Mouse (Mus musculus) thymus, postnatal 25 days (tissue): ENCODE data around the gene Vgll2.

Source experiments
- DNase-seq: peaks from one replicate; pipeline ENCODE4 v3.0.0; 2022

The Vgll2 gene

GRCm38 (mm10) chr10:52022413-52023212, at the start of gene Vgll2:
Gene Vgll2, plus strand, starts transcription at chr10:52022502.
- no peak for DNase-seq

GRCm38 (mm10) chr10:51975137-51975536, 47.2 kb upstream of the Vgll2 start:
- no peak for DNase-seq

GRCm38 (mm10) chr10:51975587-51975986, 46.7 kb upstream of the Vgll2 start:
- no peak for DNase-seq

GRCm38 (mm10) chr10:51981651-51982050, 40.7 kb upstream of the Vgll2 start:
- DNase-seq, result no peak

GRCm38 (mm10) chr10:51982395-51982794, 39.9 kb upstream of the Vgll2 start:
- DNase-seq, result no peak

- no peak for DNase-seq
These were observed 3.8 kb upstream of the Vgll2 start for GRCm38 (mm10) chr10:52018471-52018870.

DNA sequence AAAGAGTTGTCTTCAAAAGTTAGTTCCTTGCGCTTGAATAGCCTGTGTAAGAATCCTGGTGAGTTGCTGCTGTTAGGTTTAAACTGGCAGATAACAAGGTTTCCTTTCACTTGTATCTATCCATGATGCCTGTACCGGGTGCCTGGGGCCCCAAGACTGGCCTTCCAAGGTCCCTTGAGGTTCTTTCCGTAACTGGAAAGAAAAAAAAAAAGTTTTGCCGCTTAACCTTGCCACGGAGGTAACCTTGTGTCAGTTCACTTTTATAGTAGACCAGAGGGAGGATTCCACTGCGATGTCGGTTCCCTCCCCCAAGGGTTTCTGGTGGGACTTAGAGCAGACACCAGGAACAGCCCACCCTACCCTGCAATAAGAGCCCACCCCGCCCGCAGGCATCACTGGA, 1.1 kb upstream of the Vgll2 start:
- DNase-seq, result no peak

DNA sequence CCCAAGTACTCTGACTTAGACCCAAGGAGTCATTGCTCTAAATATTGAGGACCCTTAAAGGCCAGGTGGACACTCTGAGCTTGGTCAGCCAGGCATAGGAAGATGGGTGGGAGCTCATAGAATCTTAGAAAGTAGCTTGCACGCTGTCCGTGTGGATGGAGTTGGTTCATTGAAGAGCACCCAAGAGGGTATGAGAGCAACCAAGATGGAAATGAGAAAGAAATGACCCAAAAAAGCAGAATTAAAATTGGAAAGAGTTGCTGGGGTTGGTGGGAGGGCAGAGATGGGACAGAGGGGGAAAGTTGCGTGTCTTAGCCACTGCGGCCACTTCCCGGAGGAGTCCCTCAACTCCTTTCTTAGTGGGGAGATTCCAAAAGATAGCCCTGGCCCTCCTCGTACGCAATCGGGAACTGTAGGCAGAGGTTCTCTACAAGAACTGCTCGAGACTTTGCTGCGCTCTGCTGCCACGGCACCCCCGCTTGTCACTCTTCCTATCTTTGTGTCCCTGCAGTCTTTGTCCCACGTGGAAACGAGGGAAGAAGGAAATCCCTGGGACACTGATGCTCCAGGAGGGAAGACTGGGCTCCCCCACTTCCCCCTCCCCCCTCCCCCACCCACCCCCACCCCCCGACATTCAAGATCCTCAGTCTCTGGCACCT, 437 bp upstream of the Vgll2 start:
- no peak for DNase-seq

- DNase-seq, result no peak
These were observed 1.1 kb downstream of the Vgll2 start for GRCm38 (mm10) chr10:52023213-52024052.

DNA sequence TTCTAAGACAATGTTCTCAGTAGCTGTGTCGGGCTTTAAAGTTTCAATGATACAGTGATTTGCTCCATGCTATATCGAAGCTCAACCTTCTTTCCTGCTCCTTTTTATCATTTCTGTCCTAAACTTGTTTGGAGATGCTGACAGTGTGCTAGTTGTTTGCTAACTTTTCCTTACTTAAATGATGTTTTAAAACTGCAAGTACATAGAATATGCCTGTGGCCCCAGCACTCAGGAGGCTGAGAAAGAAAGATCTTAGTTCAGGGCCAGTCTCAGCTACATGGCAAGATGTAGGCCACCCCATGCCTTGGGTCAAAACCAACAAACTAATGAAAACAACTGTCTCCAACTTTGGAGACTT, 1.7 kb downstream of the Vgll2 start:
- DNase-seq, result no peak

DNA sequence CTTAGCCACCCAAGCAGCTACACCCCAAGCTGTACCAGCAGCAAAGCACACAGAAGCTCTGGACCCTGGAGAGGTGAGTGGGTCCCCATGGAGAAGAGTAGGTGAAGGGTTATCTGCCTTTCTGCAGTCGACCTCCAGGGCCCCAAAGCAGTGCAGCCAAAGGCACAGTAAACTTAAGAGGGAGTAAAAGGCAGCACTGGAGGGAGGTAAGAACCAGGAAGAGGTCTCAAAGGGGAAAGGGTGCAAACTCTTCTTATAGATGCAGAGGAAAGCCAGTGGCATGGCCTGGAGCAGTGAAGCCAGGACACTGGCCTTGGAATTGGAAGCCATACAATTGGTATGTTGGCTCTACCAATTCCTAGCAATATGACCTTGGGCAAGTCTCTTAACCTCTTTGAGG, 3.0 kb downstream of the Vgll2 start:
- no peak for DNase-seq

- DNase-seq, result no peak
These were observed 3.5 kb downstream of the Vgll2 start for GRCm38 (mm10) chr10:52025821-52026220.

GRCm38 (mm10) chr10:52027161-52028035, 5.1 kb downstream of the Vgll2 start:
- no peak for DNase-seq

DNA sequence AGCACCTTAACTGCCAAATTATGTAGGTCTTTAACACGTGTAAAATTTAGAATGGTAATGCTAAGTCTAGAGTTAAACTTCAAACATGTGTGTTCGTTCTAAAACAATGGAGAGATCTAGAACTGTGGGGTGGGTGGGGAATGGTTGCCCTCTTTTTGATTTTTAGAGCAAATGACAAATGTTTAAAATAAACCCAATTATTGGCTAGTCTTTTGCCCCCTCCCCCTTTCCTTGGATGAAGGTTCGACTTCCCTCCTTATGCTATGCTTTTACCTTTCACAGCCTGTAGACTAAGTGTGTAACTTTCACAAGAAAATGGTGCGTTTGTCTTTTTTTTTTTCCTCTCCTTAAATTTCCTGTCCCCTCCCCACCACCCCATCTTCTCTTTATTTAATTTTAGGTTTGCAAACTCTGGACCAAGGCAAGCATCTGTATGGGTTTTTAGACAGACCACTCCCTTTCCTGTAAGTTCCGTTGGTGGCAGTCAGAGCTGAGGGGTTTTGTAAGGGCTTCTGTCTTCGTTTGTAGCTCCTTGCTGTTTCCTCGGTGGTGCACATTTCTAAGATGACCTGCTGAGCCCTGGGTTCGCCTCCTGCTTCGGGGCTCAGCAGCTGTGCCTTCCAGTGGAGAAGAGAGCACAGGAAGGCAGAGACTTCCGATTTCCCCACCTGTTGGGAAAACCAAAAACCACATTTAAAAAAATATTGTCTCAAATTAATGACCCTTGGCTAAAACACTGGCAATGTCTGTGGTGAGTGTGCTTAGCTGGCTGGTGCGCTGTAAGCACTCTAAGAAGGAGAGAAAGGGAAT, 6.5 kb downstream of the Vgll2 start:
- DNase-seq, result no peak

DNA sequence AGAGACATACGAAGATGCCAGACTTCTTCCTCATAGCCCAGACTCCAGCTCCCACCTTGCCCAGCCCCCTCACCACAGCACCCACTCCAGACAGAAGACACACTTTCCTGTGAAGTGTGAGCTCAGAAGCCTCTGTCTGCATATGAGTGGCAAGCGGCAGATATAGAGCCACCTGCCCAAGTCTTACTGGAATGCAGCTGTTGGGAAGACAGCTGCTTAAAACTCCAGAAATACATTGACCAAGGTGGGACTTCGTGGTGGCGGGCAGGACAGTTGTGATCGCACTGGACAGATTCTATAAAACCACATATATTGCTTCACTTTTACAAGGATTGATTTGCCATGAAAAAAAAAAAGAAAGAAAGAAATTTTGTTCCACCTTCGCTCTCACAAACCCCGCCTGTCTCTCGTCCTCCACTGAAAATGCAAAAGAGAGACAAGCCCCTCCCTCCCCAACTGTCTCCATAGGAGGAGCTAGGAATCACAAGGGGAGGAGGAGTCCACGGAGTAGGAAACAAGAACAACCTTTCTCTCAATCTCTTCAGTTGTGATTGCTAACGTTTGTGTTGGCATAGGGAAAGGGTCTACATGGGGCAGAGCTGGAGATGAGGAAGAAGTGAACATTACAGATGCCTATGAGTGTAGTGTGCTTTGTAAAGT, 7.2 kb downstream of the Vgll2 start:
- DNase-seq, result no peak

DNA sequence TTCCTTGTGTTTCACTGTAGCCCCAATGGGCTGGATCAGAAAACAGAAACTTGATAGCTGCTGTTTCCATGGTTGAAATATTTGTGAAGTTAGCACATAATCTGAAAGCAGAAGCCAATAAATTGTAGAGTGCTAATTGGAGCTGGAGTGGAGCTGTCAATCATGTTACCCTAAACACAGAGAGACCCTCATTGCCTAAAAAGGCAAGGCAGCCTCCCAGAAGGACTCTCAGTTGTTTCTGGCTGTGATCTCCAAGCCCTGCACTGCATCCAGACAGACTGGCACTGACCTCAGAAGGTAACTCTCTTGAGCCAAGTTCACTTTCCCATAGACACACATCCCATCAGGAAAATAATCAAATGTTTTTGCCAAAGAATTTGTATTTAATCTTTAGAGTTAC, 11.4 kb downstream of the Vgll2 start:
- no peak for DNase-seq

- DNase-seq, result no peak
These were observed 17.1 kb downstream of the Vgll2 start for GRCm38 (mm10) chr10:52039392-52039791.

DNA sequence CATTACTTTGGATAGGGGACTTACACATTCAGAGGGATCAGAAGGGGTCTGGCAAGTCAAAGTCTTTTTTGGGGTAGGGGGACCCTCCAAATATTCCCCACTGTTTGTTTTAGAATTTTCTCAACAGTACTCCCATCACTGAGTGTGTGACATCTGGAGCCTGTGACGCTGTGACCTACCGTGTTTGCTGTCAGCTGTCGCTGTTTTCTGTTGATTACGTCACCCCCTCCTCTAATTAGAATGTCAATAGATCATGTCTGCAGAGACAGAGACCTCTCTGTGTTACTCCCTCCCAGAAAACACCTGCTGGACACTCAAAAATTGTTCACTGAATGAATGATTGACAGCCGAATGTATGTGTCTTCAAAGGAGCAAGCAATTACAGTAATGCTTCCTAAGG, 20.8 kb downstream of the Vgll2 start:
- DNase-seq, result no peak

DNA sequence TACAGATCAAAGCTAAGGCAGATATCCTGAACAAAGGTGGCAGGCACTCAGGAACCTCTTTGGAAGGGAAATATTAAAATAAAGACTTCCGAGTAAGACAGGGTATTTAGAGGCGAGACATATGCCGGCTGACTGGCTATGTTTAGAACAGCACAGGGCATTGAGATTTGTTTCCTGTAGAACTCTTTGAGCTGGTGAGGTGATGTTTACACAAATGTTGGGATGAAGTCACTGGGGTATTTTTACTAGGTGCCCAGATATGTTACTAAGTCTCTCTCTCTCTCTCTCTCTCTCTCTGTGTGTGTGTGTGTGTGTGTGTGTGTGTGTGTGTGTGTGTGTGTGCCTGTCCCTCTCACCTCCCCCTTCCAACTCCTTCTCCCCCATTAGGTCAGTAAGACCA, 26.0 kb downstream of the Vgll2 start:
- no peak for DNase-seq

- DNase-seq, result no peak
These were observed 50.2 kb downstream of the Vgll2 start for GRCm38 (mm10) chr10:52072482-52072881.
